Mouse (Mus musculus): ENCODE measurements around the gene Gtdc1. TPM values are rescaled to one million over a fixed set of nuclear protein-coding genes. Genes with fewer than 3 reads are reported as not detected.

The Gtdc1 gene
- polyA plus RNA-seq, 1 experiment from 2014 or later = 3.4 TPM

- Histone ChIP-seq H3K27ac (no peak overlapping the region), H3K27me3 (no peaks in the 10 kb centered on the region), H3K4me3 (replicated peaks) (no peak overlapping the region), H3K4me1 (replicated peaks) (no peaks in the 10 kb centered on the region), H3K36me3 (no peaks in the 10 kb centered on the region), H3K9ac (no peak overlapping the region), H3K4me2 (no peak overlapping the region), H3K9me3 (replicated peaks) (no peaks in the 10 kb centered on the region)
- 49% methylated on average over 1 of the region's 1 CpGs for WGBS (ENCODE audit: insufficient replicate concordance)
- ATAC-seq (ENCODE audit: low read depth) (no peak), DNase-seq (no peak)
Observed at GRCm38 (mm10) chr2:44763898-44764297, 163.6 kb downstream of the Gtdc1 start.

GRCm38 (mm10) chr2:44736618-44737017, 190.8 kb downstream of the Gtdc1 start:
- WGBS (ENCODE audit: insufficient replicate concordance) = 84% methylated on average over 1 of the region's 1 CpGs
- no peak overlapping the region for H3K4me3 ChIP-seq (replicated peaks)
- ATAC-seq (ENCODE audit: low read depth) = no peak
- H3K9ac ChIP-seq = no peak overlapping the region
- no peak overlapping the region for H3K27ac ChIP-seq
- H3K36me3 ChIP-seq = no peaks in the 10 kb centered on the region
- H3K9me3 ChIP-seq (replicated peaks) = no peaks in the 10 kb centered on the region
- no peaks in the 10 kb centered on the region for H3K4me1 ChIP-seq (replicated peaks)
- no peak for DNase-seq
- no peak overlapping the region for H3K4me2 ChIP-seq
- H3K27me3 ChIP-seq = no peaks in the 10 kb centered on the region

DNA sequence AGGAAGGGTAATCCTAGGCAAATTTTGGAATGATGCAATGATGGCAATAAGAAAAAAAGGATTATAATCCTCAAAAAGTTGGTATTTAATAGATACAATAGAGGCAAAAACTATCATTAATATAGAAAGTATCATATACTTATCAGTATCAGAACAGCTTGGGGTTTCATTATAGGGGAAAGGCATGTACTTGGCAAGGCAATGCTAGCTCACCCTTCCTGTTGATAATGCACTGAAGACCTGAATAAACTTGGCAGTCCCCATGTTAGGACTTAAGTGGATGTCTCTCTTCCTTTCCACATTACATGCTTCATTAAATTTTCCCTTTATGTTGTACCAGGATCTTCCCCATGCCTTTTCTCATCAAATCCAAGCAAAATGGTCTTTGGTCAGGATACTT, 206.0 kb downstream of the Gtdc1 start:
- no peak for ATAC-seq (ENCODE audit: low read depth)

GRCm38 (mm10) chr2:44705883-44706615, 221.4 kb downstream of the Gtdc1 start:
- Histone ChIP-seq H3K4me2 (no peak overlapping the region), H3K4me1 (replicated peaks) (no peaks in the 10 kb centered on the region), H3K4me3 (replicated peaks) (no peak overlapping the region), H3K36me3 (no peaks in the 10 kb centered on the region), H3K9ac (no peak overlapping the region), H3K27me3 (no peaks in the 10 kb centered on the region), H3K27ac (no peak overlapping the region), H3K9me3 (replicated peaks) (no peaks in the 10 kb centered on the region)
- ATAC-seq (ENCODE audit: low read depth) = no peak
- WGBS (ENCODE audit: insufficient replicate concordance) = 79% methylated on average over 4 of the region's 4 CpGs
- DNase-seq = no peak

More for the DNA sequence above, 206.0 kb downstream of the Gtdc1 start:
- no peak for DNase-seq
- no peak overlapping the region for H3K27ac ChIP-seq
- no peak overlapping the region for H3K4me3 ChIP-seq (replicated peaks)
- no peaks in the 10 kb centered on the region for H3K9me3 ChIP-seq (replicated peaks)
- no peaks in the 10 kb centered on the region for H3K4me1 ChIP-seq (replicated peaks)
- no peak overlapping the region for H3K9ac ChIP-seq
- no peaks in the 10 kb centered on the region for H3K27me3 ChIP-seq
- H3K4me2 ChIP-seq = no peak overlapping the region
- H3K36me3 ChIP-seq = no peaks in the 10 kb centered on the region

DNA sequence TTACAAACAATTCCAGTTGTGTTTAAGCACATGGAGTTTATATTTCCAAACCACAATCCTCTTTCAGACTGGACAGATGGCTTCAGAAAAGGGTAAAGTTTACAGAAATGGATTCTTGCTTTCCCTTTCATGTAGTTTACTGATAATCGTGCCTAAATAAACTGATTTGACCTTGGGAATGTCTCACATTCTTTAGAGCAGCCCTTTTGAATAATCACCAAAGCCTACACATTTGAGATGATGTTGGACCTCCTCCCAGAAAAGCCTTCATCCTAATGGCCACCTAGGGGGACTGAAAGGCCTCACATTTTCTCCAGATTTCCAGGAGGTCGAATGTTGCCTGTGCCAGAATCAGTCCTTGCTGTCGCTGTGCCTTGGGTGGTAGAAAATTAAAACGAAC, 227.2 kb downstream of the Gtdc1 start:
- H3K9me3 ChIP-seq (replicated peaks) = no peaks in the 10 kb centered on the region
- no peaks in the 10 kb centered on the region for H3K36me3 ChIP-seq
- no peak overlapping the region for H3K27ac ChIP-seq
- no peak for ATAC-seq (ENCODE audit: low read depth)
- DNase-seq = no peak
- 64% methylated on average over 4 of the region's 4 CpGs for WGBS (ENCODE audit: insufficient replicate concordance)
- no peak overlapping the region for H3K9ac ChIP-seq
- no peak overlapping the region for H3K4me2 ChIP-seq
- no peaks in the 10 kb centered on the region for H3K4me1 ChIP-seq (replicated peaks)
- no peaks in the 10 kb centered on the region for H3K27me3 ChIP-seq
- H3K4me3 ChIP-seq (replicated peaks) = no peak overlapping the region

DNA sequence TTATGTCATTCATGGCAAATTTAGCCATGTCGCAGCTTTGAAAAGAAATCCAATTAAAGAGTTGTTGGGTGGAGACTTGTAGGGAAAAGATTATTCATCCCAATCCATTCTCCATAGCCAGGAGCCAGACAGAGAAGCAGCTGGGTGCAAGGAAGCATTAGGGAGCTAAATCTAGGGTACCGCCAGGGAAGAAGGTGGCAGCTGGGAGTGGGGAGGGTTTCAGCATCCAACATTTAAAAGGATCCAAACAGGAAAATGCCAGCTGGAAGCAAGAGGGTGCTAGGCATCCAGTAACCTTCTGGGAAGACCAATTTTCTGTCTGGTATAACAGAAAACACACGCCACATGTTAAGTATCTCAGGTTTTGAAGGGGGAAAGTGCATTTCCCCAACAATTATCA, 231.0 kb downstream of the Gtdc1 start:
- Histone ChIP-seq H3K4me1 (replicated peaks) (no peaks in the 10 kb centered on the region), H3K9ac (no peak overlapping the region), H3K36me3 (no peaks in the 10 kb centered on the region), H3K4me3 (replicated peaks) (no peak overlapping the region), H3K27me3 (no peaks in the 10 kb centered on the region), H3K27ac (no peak overlapping the region), H3K9me3 (replicated peaks) (no peaks in the 10 kb centered on the region), H3K4me2 (no peak overlapping the region)
- no peak for ATAC-seq (ENCODE audit: low read depth)
- no peak for DNase-seq
- 68% methylated on average over 3 of the region's 3 CpGs for WGBS (ENCODE audit: insufficient replicate concordance)

DNA sequence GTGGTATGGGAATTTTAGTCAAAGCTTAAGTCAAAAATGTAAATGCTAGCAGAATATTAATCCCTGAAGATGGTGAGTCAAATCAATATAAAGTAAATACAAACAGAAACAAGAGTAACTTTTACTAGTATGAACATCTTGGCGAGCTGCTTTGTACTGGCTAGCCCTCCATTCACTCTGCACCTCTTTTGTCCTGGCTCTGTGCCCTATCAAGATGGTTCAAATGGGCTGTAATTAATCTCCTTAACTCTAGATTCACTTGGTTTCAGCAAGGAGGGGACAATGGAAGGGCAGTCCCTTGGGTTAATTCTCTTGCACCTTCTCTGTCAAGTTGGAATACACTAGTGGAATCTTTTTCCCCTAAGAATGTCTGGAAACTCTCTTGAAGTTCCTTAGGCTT, 233.6 kb downstream of the Gtdc1 start:
- DNase-seq (no peak), ATAC-seq (ENCODE audit: low read depth) (no peak)
- Histone ChIP-seq H3K36me3 (no peaks in the 10 kb centered on the region), H3K27me3 (no peaks in the 10 kb centered on the region), H3K4me3 (replicated peaks) (no peak overlapping the region), H3K9me3 (replicated peaks) (no peaks in the 10 kb centered on the region), H3K4me2 (no peak overlapping the region), H3K9ac (no peak overlapping the region), H3K4me1 (replicated peaks) (no peaks in the 10 kb centered on the region), H3K27ac (no peak overlapping the region)
- 56% methylated on average over 1 of the region's 1 CpGs for WGBS (ENCODE audit: insufficient replicate concordance)

DNA sequence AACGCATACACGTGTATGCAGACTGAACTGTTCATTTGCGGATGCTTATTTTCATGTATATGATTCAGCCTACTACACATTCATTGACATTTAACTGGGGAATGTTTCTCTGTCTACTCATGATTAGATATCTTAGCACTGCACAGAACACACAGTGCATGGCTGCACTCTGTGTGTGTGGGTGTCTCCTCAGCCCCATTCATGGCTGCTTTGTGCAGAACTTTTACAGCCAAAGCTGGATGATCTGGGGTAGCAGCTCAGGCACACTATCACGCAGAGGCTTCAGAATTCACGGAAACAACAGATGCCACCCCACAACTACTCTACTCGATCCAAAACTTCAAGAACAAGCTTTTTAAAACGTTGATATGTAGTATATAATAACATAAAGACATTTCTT, 263.4 kb downstream of the Gtdc1 start:
- WGBS (ENCODE audit: insufficient replicate concordance) = 71% methylated on average over 7 of the region's 7 CpGs
- Histone ChIP-seq H3K4me3 (replicated peaks) (no peak overlapping the region), H3K27me3 (no peaks in the 10 kb centered on the region), H3K36me3 (no peaks in the 10 kb centered on the region), H3K9me3 (replicated peaks) (no peaks in the 10 kb centered on the region), H3K4me2 (no peak overlapping the region), H3K27ac (no peak overlapping the region), H3K4me1 (replicated peaks) (no peaks in the 10 kb centered on the region), H3K9ac (no peak overlapping the region)
- DNase-seq = no peak
- no peak for ATAC-seq (ENCODE audit: low read depth)

GRCm38 (mm10) chr2:44659870-44660269, 267.6 kb downstream of the Gtdc1 start:
- no peak for DNase-seq
- no peaks in the 10 kb centered on the region for H3K27me3 ChIP-seq
- H3K36me3 ChIP-seq = no peaks in the 10 kb centered on the region
- H3K4me1 ChIP-seq (replicated peaks) = no peaks in the 10 kb centered on the region
- no peak overlapping the region for H3K9ac ChIP-seq
- no peak overlapping the region for H3K27ac ChIP-seq
- H3K9me3 ChIP-seq (replicated peaks) = no peaks in the 10 kb centered on the region
- H3K4me3 ChIP-seq (replicated peaks) = no peak overlapping the region
- WGBS (ENCODE audit: insufficient replicate concordance) = 43% methylated on average over 2 of the region's 2 CpGs
- no peak for ATAC-seq (ENCODE audit: low read depth)
- no peak overlapping the region for H3K4me2 ChIP-seq

DNA sequence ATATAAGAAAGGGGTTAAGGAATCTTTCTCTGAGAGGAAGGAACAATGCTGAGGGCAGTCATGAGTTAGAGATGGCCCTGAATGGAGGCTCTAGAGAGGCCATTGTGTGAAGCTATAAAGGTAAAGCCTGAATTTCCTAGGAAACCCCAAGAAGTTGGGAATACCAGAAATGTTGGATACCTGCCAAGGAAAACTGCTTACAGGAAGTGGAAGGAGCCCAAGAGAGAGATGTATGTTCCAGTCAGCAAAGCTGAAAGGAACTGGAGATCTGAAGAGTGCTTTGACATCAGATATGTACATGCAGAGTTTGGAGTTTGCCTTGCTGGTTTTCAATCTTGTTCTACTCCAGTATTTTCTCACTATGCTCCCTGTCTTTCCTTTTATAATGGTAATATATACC, 268.4 kb downstream of the Gtdc1 start:
- Histone ChIP-seq H3K4me2 (no peak overlapping the region), H3K4me1 (replicated peaks) (no peaks in the 10 kb centered on the region), H3K27me3 (no peaks in the 10 kb centered on the region), H3K27ac (no peak overlapping the region), H3K9ac (no peak overlapping the region), H3K9me3 (replicated peaks) (no peaks in the 10 kb centered on the region), H3K4me3 (replicated peaks) (no peak overlapping the region), H3K36me3 (no peaks in the 10 kb centered on the region)
- DNase-seq (no peak), ATAC-seq (ENCODE audit: low read depth) (no peak)

- 23% methylated on average over 3 of the region's 3 CpGs for WGBS (ENCODE audit: insufficient replicate concordance)
- Histone ChIP-seq H3K4me2 (no peak overlapping the region), H3K27me3 (no peaks in the 10 kb centered on the region), H3K9me3 (replicated peaks) (no peaks in the 10 kb centered on the region), H3K36me3 (no peaks in the 10 kb centered on the region), H3K27ac (no peak overlapping the region), H3K4me1 (replicated peaks) (no peaks in the 10 kb centered on the region), H3K9ac (no peak overlapping the region), H3K4me3 (replicated peaks) (no peak overlapping the region)
- no peak for DNase-seq
- no peak for ATAC-seq (ENCODE audit: low read depth)
Observed at GRCm38 (mm10) chr2:44648537-44648936, 278.9 kb downstream of the Gtdc1 start.

DNA sequence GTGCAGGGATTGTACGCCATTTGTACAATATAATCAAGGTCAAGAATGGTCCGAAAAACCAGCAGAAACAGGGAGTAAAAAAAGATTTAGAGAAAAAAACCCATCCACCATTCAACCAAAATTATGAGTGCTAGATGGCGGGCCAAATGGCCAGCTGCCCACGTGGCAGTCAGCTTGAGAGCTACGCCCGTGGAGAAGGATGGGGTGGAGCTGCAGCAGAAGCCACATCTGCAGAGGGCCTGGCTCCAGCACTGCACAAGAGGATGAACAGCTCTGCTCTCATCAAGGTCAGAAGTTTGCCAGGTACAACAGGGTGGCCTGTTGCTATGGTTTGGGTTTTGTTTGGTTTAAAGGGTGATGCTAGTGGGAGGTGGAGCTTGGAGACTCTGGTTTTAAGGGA, 281.1 kb downstream of the Gtdc1 start:
- ATAC-seq (ENCODE audit: low read depth) (no peak), DNase-seq (no peak)
- H3K4me1 ChIP-seq (replicated peaks) = no peaks in the 10 kb centered on the region
- H3K27me3 ChIP-seq = no peaks in the 10 kb centered on the region
- 79% methylated on average over 6 of the region's 6 CpGs for WGBS (ENCODE audit: insufficient replicate concordance)
- no peak overlapping the region for H3K9ac ChIP-seq
- H3K27ac ChIP-seq = no peak overlapping the region
- no peaks in the 10 kb centered on the region for H3K36me3 ChIP-seq
- no peaks in the 10 kb centered on the region for H3K9me3 ChIP-seq (replicated peaks)
- H3K4me3 ChIP-seq (replicated peaks) = no peak overlapping the region
- no peak overlapping the region for H3K4me2 ChIP-seq
